In the genomic region with DNA sequence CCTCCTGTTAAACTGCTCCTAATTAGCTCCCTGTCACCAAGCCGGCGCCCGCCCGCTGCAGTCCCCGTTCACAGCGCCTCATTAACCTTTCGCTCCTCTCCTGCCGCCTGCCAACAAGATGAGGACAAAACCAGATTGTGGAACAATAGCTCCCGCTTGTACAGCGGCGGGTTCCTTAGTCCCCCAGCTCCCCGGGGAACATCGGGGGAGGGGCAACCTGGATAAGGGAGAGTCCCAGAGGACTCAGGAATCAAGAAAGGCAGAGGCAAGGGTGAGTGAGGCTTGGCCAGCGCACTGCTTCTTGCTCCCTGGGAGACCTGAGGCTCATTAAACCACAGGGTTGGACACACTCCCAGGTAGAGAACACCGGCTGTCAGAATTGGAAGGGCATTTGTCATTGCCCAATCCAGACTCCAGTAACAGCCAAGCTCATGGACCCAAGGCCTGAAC, we compare ENCODE assay signal across 12 mouse cellular contexts. TPM values are rescaled to one million over a fixed set of nuclear protein-coding genes. Genes with fewer than 3 reads are reported as not detected.
DNase-seq lines count a peak whose midpoint lies in the region; ATAC-seq lines count a peak whose summit lies in the region.
"Had no signal": no experiment of that assay in that cellular context is flagged by ENCODE, and none has a peak within 500 bp of the region (broad histone marks: within the 10 kb centered on the region; RNA-seq: fewer than 3 reads in every experiment).

No protein-coding gene starts in this region.

- H3K9ac ChIP-seq in heart, embryonic 11.5 days (ENCODE audit: low read depth, low read length): no peak overlapping the region
- H3K9ac ChIP-seq: limb, embryonic 15.5 days; stomach, embryonic 15.5 days had no signal

- no peak overlapping the region for H3K4me2 ChIP-seq in heart, embryonic 11.5 days
- H3K4me2 ChIP-seq: limb, embryonic 15.5 days; stomach, embryonic 15.5 days had no signal

- DNase-seq in gastrocnemius, adult 18-20 months (ENCODE audit: low spot score): peak; percentile 29
- DNase-seq in gastrocnemius, postnatal 10 days: no peak
- peak; percentile 74 for DNase-seq in NIH3T3 (ENCODE audit: low read depth)
- peak; percentile 72 to 73 for DNase-seq in cerebellum, postnatal 10 days
- DNase-seq in kidney, postnatal 14 days: peak; percentile 32
- DNase-seq in lung, postnatal 4 days: no peak
- DNase-seq in thymus, postnatal 36 days: no peak

- H3K4me1 ChIP-seq in heart, embryonic 11.5 days (ENCODE audit: control insufficient read depth, insufficient read depth, low read length): peaks cover 3% of the 10 kb centered on the region; the same call in 1 of the 2 replicates

- H3K27ac ChIP-seq in heart, embryonic 11.5 days (ENCODE audit: low read depth, low read length): no peak overlapping the region
- H3K27ac ChIP-seq: limb, embryonic 15.5 days; macrophage; stomach, embryonic 15.5 days had no signal

- no peaks in the 10 kb centered on the region for H3K36me3 ChIP-seq in heart, embryonic 11.5 days (ENCODE audit: control insufficient read depth, insufficient read depth, low read length)
- H3K36me3 ChIP-seq: limb, embryonic 15.5 days; stomach, embryonic 15.5 days had no signal

- H3K4me3 ChIP-seq in heart, embryonic 11.5 days (ENCODE audit: low read depth, low read length): no peak overlapping the region
- H3K4me3 ChIP-seq: limb, embryonic 15.5 days; stomach, embryonic 15.5 days had no signal

- no peaks in the 10 kb centered on the region; the same call in 1 of the 2 replicates for H3K27me3 ChIP-seq in heart, embryonic 11.5 days (ENCODE audit: control insufficient read depth, insufficient read depth, low read length)
- H3K27me3 ChIP-seq: limb, embryonic 15.5 days; stomach, embryonic 15.5 days had no signal

- ATAC-seq in heart, embryonic 11.5 days (replicated peaks; ENCODE audit: insufficient number of reproducible peaks, low FRiP score, low TSS enrichment): no peak

- WGBS in heart, embryonic 11.5 days (ENCODE audit: insufficient replicate concordance): 50% methylated on average over 15 of the region's 15 CpGs

- H3K9me3 ChIP-seq in heart, embryonic 11.5 days (replicated peaks; ENCODE audit: control insufficient read depth, low read length): no peaks in the 10 kb centered on the region
- H3K9me3 ChIP-seq: limb, embryonic 15.5 days; stomach, embryonic 15.5 days had no signal

RNA-seq across cellular contexts. Expression of a gene that starts 37.2 kb away (rescaled TPM):
- not detected for total RNA-seq in gastrocnemius, adult 18-20 months (2021)
- not detected for total RNA-seq in gastrocnemius, postnatal 10 days (2021)
- not detected in 2 replicates for polyA plus RNA-seq in heart, embryonic 11.5 days (2014; fragmentation: Nextera tagmentation; extraction: Ambion mirVana)
- polyA plus RNA-seq: heart, embryonic 14.5 days; macrophage; stomach, embryonic 15.5 days had no signal

Comparison
In these comparisons a context has a peak if more than half of its experiments do, and no peak if none do; other contexts are left out.
1. DNase-seq: peak in gastrocnemius, adult 18-20 months (single experiment), NIH3T3 (single experiment), cerebellum, postnatal 10 days (2 of 2) and kidney, postnatal 14 days (single experiment); none in gastrocnemius, postnatal 10 days (single experiment), lung, postnatal 4 days (0 of 2) and thymus, postnatal 36 days (0 of 2).